In genomic region chr8:8133001-8133785, GRCm38 (mm10) we compare ENCODE assay signal across 14 mouse cellular contexts.
DNase-seq lines count a peak whose midpoint lies in the region; ATAC-seq lines count a peak whose summit lies in the region.
"Had no signal": no experiment of that assay in that cellular context is flagged by ENCODE, and none has a peak within 500 bp of the region (broad histone marks: within the 10 kb centered on the region; RNA-seq: fewer than 3 reads in every experiment).

No protein-coding gene starts in this region.

- intact Hi-C loops in gastrocnemius, postnatal 36 days (cut with DNase I), result loop anchor here (10.0 kb wide), 1 partner anchor 152 kb away; no protein-coding TSS in a partner anchor

- no peak overlapping the region for H3K9ac ChIP-seq in kidney, embryonic 16.5 days (replicated peaks; ENCODE audit: low read length)
- no peak overlapping the region for H3K9ac ChIP-seq in midbrain, embryonic 13.5 days (replicated peaks)
- H3K9ac ChIP-seq: embryonic facial prominence, embryonic 15.5 days; liver, embryonic 15.5 days had no signal

- H3K27ac ChIP-seq in kidney, embryonic 16.5 days (ENCODE audit: low read length), result no peak overlapping the region
- no peak overlapping the region for H3K27ac ChIP-seq in midbrain, embryonic 13.5 days
- H3K27ac ChIP-seq: embryonic facial prominence, embryonic 15.5 days; liver, embryonic 15.5 days had no signal

- no peak for DNase-seq in kidney, postnatal 10 days
- DNase-seq in brain, adult 2 months (ENCODE audit: low read depth, low spot score), result peak; percentile 75
- peak; percentile 12 for DNase-seq in embryo, embryonic 11 days
- no peak for DNase-seq in gastrocnemius, postnatal 36 days
- no peak for DNase-seq in ovary, postnatal 36 days (ENCODE audit: low spot score)
- DNase-seq: cerebellum, postnatal 14 days; heart, adult 11 months; heart, postnatal 36 days; lung, postnatal 4 days had no signal

- peaks cover 10% of the 10 kb centered on the region for H3K4me1 ChIP-seq in kidney, embryonic 16.5 days (ENCODE audit: insufficient read depth, low read length)
- peaks cover 20% of the 10 kb centered on the region for H3K4me1 ChIP-seq in midbrain, embryonic 13.5 days (replicated peaks)
- H3K4me1 ChIP-seq: embryonic facial prominence, embryonic 15.5 days; liver, embryonic 15.5 days had no signal

- no peak overlapping the region for H3K4me2 ChIP-seq in kidney, embryonic 16.5 days (replicated peaks; ENCODE audit: low read depth, low read length)
- H3K4me2 ChIP-seq in midbrain, embryonic 13.5 days (replicated peaks), result no peak overlapping the region
- H3K4me2 ChIP-seq: embryonic facial prominence, embryonic 15.5 days; liver, embryonic 15.5 days had no signal

- no peak overlapping the region for H3K4me3 ChIP-seq in kidney, embryonic 16.5 days (ENCODE audit: low read length)
- no peak overlapping the region for H3K4me3 ChIP-seq in midbrain, embryonic 13.5 days (replicated peaks)
- H3K4me3 ChIP-seq: embryonic facial prominence, embryonic 15.5 days; liver, embryonic 15.5 days had no signal

- no peaks in the 10 kb centered on the region for H3K27me3 ChIP-seq in kidney, embryonic 16.5 days (ENCODE audit: insufficient read depth, low read length)
- peaks cover 25% of the 10 kb centered on the region for H3K27me3 ChIP-seq in midbrain, embryonic 13.5 days

- H3K9me3 ChIP-seq in kidney, embryonic 16.5 days (ENCODE audit: low read length), result no peaks in the 10 kb centered on the region
- no peaks in the 10 kb centered on the region for H3K9me3 ChIP-seq in midbrain, embryonic 13.5 days
- H3K9me3 ChIP-seq: embryonic facial prominence, embryonic 15.5 days; liver, embryonic 15.5 days had no signal

- H3K36me3 ChIP-seq in kidney, embryonic 16.5 days (ENCODE audit: insufficient read depth, low read length), result no peaks in the 10 kb centered on the region
- H3K36me3 ChIP-seq in midbrain, embryonic 13.5 days, result no peaks in the 10 kb centered on the region
- H3K36me3 ChIP-seq: embryonic facial prominence, embryonic 15.5 days; liver, embryonic 15.5 days had no signal

- WGBS in kidney, embryonic 16.5 days, result 48% methylated on average over 10 of the region's 10 CpGs
- WGBS in midbrain, embryonic 13.5 days, result 8% methylated on average over 10 of the region's 10 CpGs

- ATAC-seq in kidney, embryonic 16.5 days (ENCODE audit: low FRiP score, low TSS enrichment), result 0 out of 2 replicates have a peak, but pooled peaks have one; percentile 21
- peak; percentile 45; the same call in 1 of the 2 replicates for ATAC-seq in midbrain, embryonic 13.5 days
- ATAC-seq: intestine, embryonic 16.5 days had no signal

Comparison
In these comparisons a context has a peak if more than half of its experiments do, and no peak if none do; other contexts are left out.
1. DNase-seq: peak in brain, adult 2 months (single experiment) and embryo, embryonic 11 days (single experiment); none in kidney, postnatal 10 days (single experiment), gastrocnemius, postnatal 36 days (0 of 2) and ovary, postnatal 36 days (single experiment).